Mouse (Mus musculus) limb, embryonic 14.5 days (tissue): ENCODE data around the gene Ildr2. TPM values are rescaled to one million over a fixed set of nuclear protein-coding genes. Genes with fewer than 3 reads are reported as not detected.

Experiments
- ATAC-seq: fragments of 200-750 bp; cut with Nextera tagmentation; 2 replicates; pipeline ENCODE4 v1.8.0; 2017; ENCODE audit warnings: low read depth, moderate number of reproducible peaks, moderate TSS enrichment; ENCODE audit not compliant: low FRiP score
- DNase-seq: peaks from one replicate; pipeline ENCODE4 v3.0.0-alpha.2; 2015; ENCODE audit warnings: low spot score
- H3K27ac ChIP-seq: fragments of 300-500 bp; sonication (generic); replicated peaks from 2 replicates; pipeline ENCODE4 v1.5.1; 2014; ENCODE audit warnings: low read depth, mild to moderate bottlenecking, low read length, moderate library complexity, mixed read lengths
- H3K27me3 ChIP-seq: fragments of 300-500 bp; sonication (generic); 2 replicates; pipeline ENCODE4 v1.6.1; 2014; ENCODE audit warnings: low read length, mixed read lengths; ENCODE audit not compliant: control insufficient read depth, insufficient read depth
- H3K36me3 ChIP-seq: fragments of 300-500 bp; sonication (generic); 2 replicates; pipeline ENCODE4 v1.6.1; 2014; ENCODE audit warnings: mild to moderate bottlenecking, low read length, moderate library complexity, mixed read lengths; ENCODE audit not compliant: control insufficient read depth, insufficient read depth
- H3K4me1 ChIP-seq: fragments of 300-500 bp; sonication (generic); 2 replicates; pipeline ENCODE4 v1.6.1; 2014; ENCODE audit warnings: antibody characterized with exemption, low read length, mixed read lengths; ENCODE audit not compliant: control insufficient read depth, insufficient read depth
- H3K4me2 ChIP-seq: fragments of 300-500 bp; sonication (generic); replicated peaks from 2 replicates; pipeline ENCODE4 v1.6.1; 2014; ENCODE audit warnings: low read depth, mild to moderate bottlenecking, low read length, moderate library complexity; ENCODE audit not compliant: severe bottlenecking
- H3K4me3 ChIP-seq: fragments of 300-500 bp; sonication (generic); replicated peaks from 2 replicates; pipeline ENCODE4 v1.5.1; 2014; ENCODE audit warnings: low read length
- H3K9ac ChIP-seq: fragments of 300-500 bp; sonication (generic); 2 replicates; pipeline ENCODE4 v1.6.1; 2014; ENCODE audit warnings: mild to moderate bottlenecking, low read depth, low read length, moderate library complexity; ENCODE audit not compliant: severe bottlenecking
- H3K9me3 ChIP-seq: fragments of 300-500 bp; sonication (generic); 2 replicates; pipeline ENCODE4 v1.6.1; 2016; ENCODE audit warnings: low read length; ENCODE audit not compliant: control insufficient read depth
- POLR2A ChIP-seq: fragments of 200-500 bp; IDR thresholded peaks from 2 replicates; pipeline ENCODE4 v1.8.0; 2012; ENCODE audit warnings: inconsistent platforms, mild to moderate bottlenecking, moderate library complexity, borderline replicate concordance; ENCODE audit not compliant: insufficient read depth, insufficient read length; ENCODE audit errors: extremely low read depth
- WGBS: fragments of 180-500 bp; shearing (Covaris S2); extraction: QIAGEN DNeasy Blood & Tissue Kit; methylation state at CpG from one replicate; pipeline ENCODE4 v1.1.7; 2014; 5-methylcytosine and 5-hydroxymethylcytosine counted together
- polyA plus RNA-seq, 2 experiments: library from polyadenylated mRNA; depleted of rRNA in 1 of 2; stranded (reverse) in 1 of 2; unstranded in 1 of 2; fragments of >200 nt; fragmentation: Nextera tagmentation in 1 of 2; extraction: Ambion mirVana in 1 of 2; gene quantifications; 2 replicates each; pipeline versions ENCODE4 v1.2.1 to v1.2.3; 2012 to 2014

Ildr2 gene
- 0.20 and 0.31 TPM in 2 replicates for polyA plus RNA-seq (2012; rRNA removed)
- 0.33 and 0.40 TPM in 2 replicates for polyA plus RNA-seq (2014; fragmentation: Nextera tagmentation; extraction: Ambion mirVana)

GRCm38 (mm10) chr1:166253898-166254894 is at the start of gene Ildr2:
TSS of gene Ildr2 (plus strand) at chr1:166254139.
- peak within 1 kb of the TSS; percentile 91 for H3K4me2 ChIP-seq
- H3K27ac ChIP-seq = no peak within 1 kb of the TSS
- WGBS = 1% methylated on average over 62 of the region's 72 CpGs
- no peak for TF ChIP-seq POLR2A
- peak within 1 kb of the TSS; percentile 49 for H3K4me3 ChIP-seq
- no peaks in the 10 kb centered on the region for H3K36me3 ChIP-seq
- no peaks in the 10 kb centered on the region for H3K9me3 ChIP-seq
- peaks cover 18% of the 10 kb centered on the region for H3K27me3 ChIP-seq
- no peak for DNase-seq
- H3K9ac ChIP-seq = peak within 1 kb of the TSS; percentile 55
- H3K4me1 ChIP-seq = no peaks in the 10 kb centered on the region
- peak; percentile 67 for ATAC-seq

DNA sequence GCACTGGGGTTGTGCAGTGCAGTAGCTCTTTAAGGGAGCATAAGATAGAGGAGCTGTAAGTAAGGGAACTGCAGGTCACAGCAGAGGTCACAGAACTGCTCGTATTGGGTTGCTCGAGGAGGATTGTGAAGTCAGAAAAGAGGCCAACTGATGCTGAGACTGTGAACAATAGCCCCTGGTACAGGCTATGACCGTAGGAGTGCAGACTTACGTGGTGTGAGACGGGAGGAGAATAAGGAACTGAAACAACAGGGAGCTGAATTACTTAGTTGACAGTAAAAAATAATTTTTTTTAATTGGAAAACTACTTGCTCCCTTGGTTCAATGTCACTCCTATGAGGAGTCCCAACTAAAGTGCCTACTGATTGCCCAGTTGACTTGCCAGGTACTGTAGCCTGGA is 49.8 kb upstream of the Ildr2 start:
- Histone ChIP-seq H3K9ac (no peak overlapping the region), H3K27ac (no peak overlapping the region), H3K9me3 (no peaks in the 10 kb centered on the region), H3K4me3 (no peak overlapping the region), H3K36me3 (no peaks in the 10 kb centered on the region), H3K4me2 (no peak overlapping the region), H3K4me1 (no peaks in the 10 kb centered on the region), H3K27me3 (no peaks in the 10 kb centered on the region)
- ATAC-seq (no peak), DNase-seq (no peak)
- WGBS = 50% methylated on average over 5 of the region's 5 CpGs
- no peak for TF ChIP-seq POLR2A

DNA sequence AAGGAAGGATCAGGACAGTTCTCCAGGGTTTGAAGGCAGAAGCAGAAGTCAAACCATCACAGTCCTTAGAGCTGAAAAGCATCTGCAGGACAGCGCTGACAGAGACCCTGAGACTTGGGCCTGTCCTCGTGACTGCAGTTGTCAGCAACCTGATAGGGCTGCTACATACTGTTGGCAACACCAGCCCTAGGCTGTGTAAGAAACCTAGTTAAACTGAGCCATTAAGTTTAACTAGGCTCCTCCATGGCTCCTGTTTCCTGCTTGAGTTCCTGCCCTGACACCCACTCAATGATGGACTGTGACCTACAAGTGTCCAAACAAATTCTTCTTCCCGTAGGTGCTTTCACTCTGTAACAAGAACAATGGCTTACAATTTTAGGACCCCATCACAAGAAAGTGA is 48.8 kb upstream of the Ildr2 start:
- 42% methylated on average over 3 of the region's 3 CpGs for WGBS
- no peak for ATAC-seq
- no peaks in the 10 kb centered on the region for H3K4me1 ChIP-seq
- H3K27me3 ChIP-seq = no peaks in the 10 kb centered on the region
- no peak for DNase-seq
- H3K4me3 ChIP-seq = no peak overlapping the region
- no peak overlapping the region for H3K9ac ChIP-seq
- H3K27ac ChIP-seq = no peak overlapping the region
- no peak overlapping the region for H3K4me2 ChIP-seq
- TF ChIP-seq POLR2A = no peak
- H3K36me3 ChIP-seq = no peaks in the 10 kb centered on the region
- no peaks in the 10 kb centered on the region for H3K9me3 ChIP-seq

DNA sequence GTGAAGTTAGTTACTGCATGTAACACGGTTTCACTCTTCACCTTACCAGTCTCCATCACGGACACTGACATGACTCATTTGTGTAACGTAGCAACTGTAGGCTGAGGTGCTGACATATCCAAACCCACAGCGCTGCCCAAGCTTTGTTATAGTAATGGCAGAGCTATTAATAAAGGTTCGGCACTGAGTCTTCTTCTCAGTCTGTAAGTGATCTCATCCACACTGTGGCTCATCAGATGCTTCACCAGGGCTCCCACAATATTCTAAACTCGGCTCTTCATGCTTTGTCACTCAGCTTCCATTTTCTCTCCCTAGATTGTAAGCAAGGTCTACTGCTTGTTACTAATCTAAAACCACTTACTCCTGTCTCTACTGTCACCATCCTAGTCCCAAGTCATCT is 44.6 kb upstream of the Ildr2 start:
- no peak overlapping the region for H3K4me2 ChIP-seq
- TF ChIP-seq POLR2A = no peak
- no peaks in the 10 kb centered on the region for H3K36me3 ChIP-seq
- no peak overlapping the region for H3K27ac ChIP-seq
- H3K9me3 ChIP-seq = no peaks in the 10 kb centered on the region
- H3K27me3 ChIP-seq = no peaks in the 10 kb centered on the region
- no peaks in the 10 kb centered on the region for H3K4me1 ChIP-seq
- no peak overlapping the region for H3K4me3 ChIP-seq
- DNase-seq = no peak
- no peak for ATAC-seq
- H3K9ac ChIP-seq = no peak overlapping the region
- 88% methylated on average over 6 of the region's 6 CpGs for WGBS

GRCm38 (mm10) chr1:166214181-166214580 is 39.8 kb upstream of the Ildr2 start:
- Histone ChIP-seq H3K27ac (no peak overlapping the region), H3K9ac (no peak overlapping the region), H3K36me3 (no peaks in the 10 kb centered on the region), H3K9me3 (no peaks in the 10 kb centered on the region), H3K27me3 (no peaks in the 10 kb centered on the region), H3K4me2 (no peak overlapping the region), H3K4me1 (no peaks in the 10 kb centered on the region), H3K4me3 (no peak overlapping the region)
- DNase-seq (peak; percentile 19), ATAC-seq (no peak)
- no peak for TF ChIP-seq POLR2A
- 80% methylated on average over 4 of the region's 4 CpGs for WGBS
